Mouse (Mus musculus) G1E (cell line): ENCODE measurements around the gene Trpv4.

Source experiments
- CTCF ChIP-seq: IDR thresholded peaks from 2 replicates; pipeline ENCODE4 v1.5.1; 2012; ENCODE audit warnings: low read depth, low read length, inconsistent platforms, mixed read lengths
- POLR2AphosphoS5 ChIP-seq: IDR thresholded peaks from 2 replicates; pipeline ENCODE4 v1.6.1; 2012; ENCODE audit warnings: low read depth, low read length, inconsistent platforms; ENCODE audit not compliant: insufficient replicate concordance
- TAL1 ChIP-seq: conservative IDR thresholded peaks from 2 replicates; pipeline ENCODE4 v1.6.1; 2012; ENCODE audit warnings: low read depth, low read length, inconsistent platforms, mixed read lengths

DNA sequence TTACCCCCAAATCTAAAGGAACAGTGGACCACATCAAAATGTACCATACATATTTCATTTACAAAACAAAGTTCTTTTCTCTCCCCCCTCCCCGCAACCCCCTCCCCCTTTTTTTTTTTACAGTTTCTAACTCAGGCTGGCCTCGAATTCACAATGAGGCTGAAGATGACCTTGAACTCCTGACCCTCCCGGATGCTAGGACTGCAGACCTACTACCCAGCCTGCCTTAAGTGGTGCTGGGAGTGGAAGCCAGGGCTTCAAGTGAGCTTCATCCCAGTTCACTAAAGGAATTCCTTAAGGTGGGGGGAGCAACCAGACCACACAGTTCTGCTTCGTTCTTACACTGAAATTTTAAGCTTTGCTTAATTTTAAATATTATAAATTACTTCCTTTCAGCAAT, 5.9 kb upstream of the Trpv4 start:
- TF ChIP-seq CTCF (no peak), POLR2AphosphoS5 (no peak), TAL1 (no peak)
